Mouse (Mus musculus) G1E (cell line): Measurements from ENCODE around the gene Cyp2d26.

Experiments
- CTCF ChIP-seq: IDR thresholded peaks from 2 replicates; pipeline ENCODE4 v1.5.1; 2012; ENCODE audit warnings: low read depth, low read length, inconsistent platforms, mixed read lengths
- POLR2AphosphoS5 ChIP-seq: IDR thresholded peaks from 2 replicates; pipeline ENCODE4 v1.6.1; 2012; ENCODE audit warnings: low read depth, low read length, inconsistent platforms; ENCODE audit not compliant: insufficient replicate concordance
- TAL1 ChIP-seq: conservative IDR thresholded peaks from 2 replicates; pipeline ENCODE4 v1.6.1; 2012; ENCODE audit warnings: low read depth, low read length, inconsistent platforms, mixed read lengths

GRCm38 (mm10) chr15:82764881-82765280 lies 29.2 kb downstream of the Cyp2d26 start:
- TF ChIP-seq POLR2AphosphoS5 = no peak
- no peak for TF ChIP-seq CTCF
- no peak for TF ChIP-seq TAL1
